Mouse (Mus musculus) gonadal fat pad, adult 2 months (tissue): ENCODE data around the gene Gm20738. TPM values are rescaled to one million over a fixed set of nuclear protein-coding genes. Genes with fewer than 3 reads are reported as not detected.
"Not testable (repeated sequence)": the region's sequence is repeated elsewhere in the genome, so short reads cannot be mapped to it uniquely, and the experiment has no call there.

Experiments used
- DNase-seq: peaks from one replicate; pipeline ENCODE4 v3.0.0-alpha.2; 2012; ENCODE audit warnings: low read depth
- polyA plus RNA-seq: library from polyadenylated mRNA; depleted of rRNA; stranded (reverse); fragments of >200 nt; gene quantifications from 2 replicates; pipeline ENCODE4 v1.2.3, GENCODE M21; 2012; rRNA removed

Gene Gm20738
- polyA plus RNA-seq = not detected in 2 replicates

GRCm38 (mm10) chrY:37957511-37957910, at the start of gene Gm20738:
TSS of gene Gm20738 (plus strand) at chrY:37957811.
- not testable (repeated sequence) for DNase-seq
